Mouse (Mus musculus) gastrocnemius, adult 2 months (tissue): ENCODE results near the gene Crygc. TPM values are rescaled to one million over a fixed set of nuclear protein-coding genes. Genes with fewer than 3 reads are reported as not detected.

ENCODE experiments used
- DNase-seq: peaks from one replicate; pipeline ENCODE4 v3.0.0; 2022
- H3K27ac ChIP-seq: fragments of 200-600 bp; 2 replicates; pipeline ENCODE4 v1.8.1; 2022; ENCODE audit warnings: mild to moderate bottlenecking
- H3K4me3 ChIP-seq: fragments of 200-600 bp; 2 replicates; pipeline ENCODE4 v1.8.1; 2022; ENCODE audit warnings: mild to moderate bottlenecking, moderate library complexity
- CTCF ChIP-seq: fragments of 200-600 bp; IDR thresholded peaks from 2 replicates; pipeline ENCODE4 v1.8.1; 2022; ENCODE audit warnings: antibody characterized with exemption, mild to moderate bottlenecking, moderate library complexity
- intact Hi-C: fragments of 180-260 bp; cut with DNase I; formaldehyde crosslinking; loops from one replicate; pipeline ENCODE4 v1.15.1; 2025
- total RNA-seq, 2 experiments: library from RNA; stranded (reverse); gene quantifications; 2 replicates each; pipeline ENCODE4 v1.2.3; 2021

The Crygc gene
- total RNA-seq, 2 experiments from 2014 or later: not detected

DNA sequence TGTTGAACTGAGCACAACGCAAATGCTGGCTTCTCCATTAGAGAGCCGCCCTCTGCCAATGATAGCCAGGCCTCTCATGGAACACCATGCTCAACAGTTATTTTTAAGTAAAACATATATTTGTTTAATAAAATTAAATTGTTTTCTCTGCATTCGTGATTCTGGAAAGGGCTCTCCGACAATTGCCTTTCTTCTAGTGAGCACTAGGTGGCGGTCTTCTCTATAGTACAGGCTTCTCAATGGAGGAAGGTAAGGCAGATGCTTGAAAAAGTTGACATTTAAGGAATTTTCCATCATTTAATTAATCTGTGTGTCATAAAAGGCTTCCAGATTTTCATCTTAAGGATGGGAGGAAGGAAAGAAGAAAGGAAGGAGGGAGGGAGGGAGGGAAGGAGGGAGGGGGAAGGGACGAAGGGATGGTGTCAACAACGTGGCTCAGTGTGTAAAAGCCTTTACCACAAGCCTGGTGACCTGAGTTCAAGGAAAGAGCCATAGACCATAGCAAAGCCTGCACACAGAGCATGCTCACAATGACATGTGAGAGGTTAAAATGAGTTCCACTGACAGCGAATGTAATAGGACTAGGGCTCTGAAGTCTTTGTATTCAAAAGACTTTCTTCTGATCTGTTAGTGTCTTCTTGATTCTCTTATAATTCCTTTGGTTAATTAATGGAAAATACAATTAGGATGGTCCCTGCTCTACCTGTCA lies 26.9 kb downstream of the Crygc start:
- DNase-seq: no peak
- TF ChIP-seq CTCF: peak; percentile 86
- no peak overlapping the region for H3K27ac ChIP-seq
- no peak overlapping the region for H3K4me3 ChIP-seq
- intact Hi-C loops: loop anchor here (2.0 kb wide), 2 partner anchors 28 to 132 kb away; no protein-coding TSS in a partner anchor

DNA sequence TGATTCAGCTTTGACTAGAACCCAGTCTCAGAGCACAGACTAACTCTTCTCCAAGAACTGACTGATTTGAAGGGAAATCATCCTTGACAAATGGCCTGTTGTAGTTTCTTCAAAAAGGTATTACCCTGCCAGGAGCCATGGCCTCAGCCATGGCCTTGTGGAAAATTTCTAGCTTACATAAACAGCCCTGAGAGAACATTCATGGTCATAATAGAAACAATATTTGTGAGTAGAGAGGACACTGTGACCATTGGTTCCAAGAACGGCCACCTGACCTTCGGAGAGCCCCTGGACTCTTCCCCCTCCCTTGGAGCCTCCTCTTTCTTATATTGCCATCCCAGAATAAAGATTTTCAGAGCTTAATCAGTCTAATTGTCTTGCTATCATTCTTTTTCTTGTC lies 30.1 kb downstream of the Crygc start:
- H3K4me3 ChIP-seq: no peak overlapping the region
- no peak for DNase-seq
- no peak overlapping the region for H3K27ac ChIP-seq
- TF ChIP-seq CTCF: no peak
- intact Hi-C loops: no loop called here

DNA sequence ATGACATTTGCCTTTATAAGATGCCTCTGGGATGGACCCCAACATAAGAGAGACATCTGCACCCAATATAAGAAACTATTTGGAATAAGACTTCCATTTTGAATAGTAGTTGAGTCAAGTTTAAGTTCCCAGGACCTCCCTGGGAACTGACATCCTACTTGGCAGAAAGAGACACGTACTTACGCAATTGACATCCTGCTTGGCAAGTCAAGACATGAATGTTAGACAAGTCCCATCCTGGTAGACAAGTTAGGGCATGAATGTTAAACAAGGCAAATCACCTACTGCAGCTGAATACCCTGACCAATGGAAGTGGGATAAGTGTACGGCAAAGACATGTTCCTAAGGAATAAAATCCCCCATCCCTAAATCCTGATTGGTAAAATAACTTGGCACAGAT lies 31.7 kb downstream of the Crygc start:
- Histone ChIP-seq H3K27ac (no peak overlapping the region), H3K4me3 (no peak overlapping the region)
- intact Hi-C loops: no loop called here
- no peak for DNase-seq
- TF ChIP-seq CTCF: no peak

DNA sequence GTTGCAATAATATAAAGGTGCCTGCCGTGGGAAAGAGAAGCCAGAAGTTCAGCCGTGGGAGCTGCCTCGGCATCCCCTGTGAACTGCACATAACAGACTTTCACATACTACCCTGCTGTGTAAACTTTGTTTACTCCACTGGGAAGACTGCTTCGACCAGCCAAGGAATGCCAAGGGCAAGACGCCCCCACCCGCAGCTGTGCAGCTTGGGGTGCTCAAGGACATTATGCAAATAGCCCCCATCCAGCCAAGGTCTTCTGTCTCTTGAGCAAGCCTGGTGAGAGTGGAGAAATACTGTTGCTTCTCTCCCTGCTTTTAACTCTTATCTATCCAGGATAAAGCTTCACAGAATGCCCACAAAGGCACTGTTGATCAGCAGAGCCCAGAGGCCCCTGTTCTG lies 32.7 kb downstream of the Crygc start:
- no peak overlapping the region for H3K4me3 ChIP-seq
- TF ChIP-seq CTCF: no peak
- intact Hi-C loops: no loop called here
- H3K27ac ChIP-seq: no peak overlapping the region
- no peak for DNase-seq

DNA sequence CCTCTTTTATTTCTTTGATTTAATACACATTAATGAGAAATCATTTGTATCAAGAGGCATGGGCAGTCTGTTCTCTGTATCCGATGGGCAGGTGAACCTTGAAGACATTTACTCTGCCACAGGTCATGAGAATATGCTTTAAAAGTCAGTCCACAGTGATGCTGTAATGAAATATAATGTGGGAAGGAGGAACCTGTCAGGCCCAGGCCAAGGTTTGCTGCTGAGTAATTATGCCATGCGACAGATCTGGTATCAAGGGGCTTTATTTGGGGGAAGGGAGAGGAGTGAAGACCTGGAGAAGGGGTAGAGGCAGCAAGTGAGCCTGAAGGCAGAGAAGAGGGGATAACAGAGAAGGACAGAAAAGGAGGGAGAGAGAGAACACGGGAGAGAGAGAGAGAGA lies 33.8 kb downstream of the Crygc start:
- DNase-seq: no peak
- intact Hi-C loops: no loop called here
- no peak overlapping the region for H3K4me3 ChIP-seq
- no peak for TF ChIP-seq CTCF
- H3K27ac ChIP-seq: no peak overlapping the region

DNA sequence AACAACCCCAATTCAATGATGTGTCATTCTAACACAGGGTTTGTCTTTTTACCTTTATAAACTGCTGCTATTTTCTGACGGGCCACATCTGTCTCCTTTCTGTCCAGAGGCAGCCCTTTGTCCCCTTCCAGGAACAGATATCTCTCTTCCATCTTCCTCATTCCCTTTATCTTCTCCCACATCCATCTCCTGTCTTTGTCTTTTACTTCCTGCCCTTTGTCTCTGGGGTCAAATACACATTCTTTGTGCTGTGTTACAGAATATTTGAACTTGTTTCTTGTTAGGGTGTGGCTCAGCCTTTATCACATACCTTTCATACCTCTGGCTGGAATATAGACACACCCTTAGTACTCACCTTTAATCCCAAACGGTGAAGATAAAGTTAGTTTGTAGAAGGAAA lies 35.9 kb downstream of the Crygc start:
- intact Hi-C loops: no loop called here
- Histone ChIP-seq H3K27ac (no peak overlapping the region), H3K4me3 (no peak overlapping the region)
- TF ChIP-seq CTCF: no peak
- no peak for DNase-seq

DNA sequence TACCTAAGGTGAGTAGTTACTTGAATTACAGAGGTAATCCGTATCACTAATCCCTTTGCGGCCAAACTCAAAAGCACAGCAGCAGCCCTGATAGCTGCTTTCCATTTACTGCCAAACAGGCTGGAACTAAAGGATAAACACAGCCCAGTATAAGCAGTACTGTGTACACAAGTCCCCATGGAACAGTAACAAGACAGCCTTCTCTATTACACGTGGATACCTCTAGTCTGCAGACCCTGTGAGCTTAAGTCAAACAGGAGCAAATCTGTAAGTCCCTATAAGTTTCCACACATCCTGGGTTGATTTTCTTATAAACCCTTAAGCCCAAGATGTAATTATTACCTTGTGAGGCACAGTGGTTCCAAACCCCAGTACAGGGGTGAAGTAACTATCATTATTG lies 38.0 kb downstream of the Crygc start:
- no peak overlapping the region for H3K4me3 ChIP-seq
- H3K27ac ChIP-seq: no peak overlapping the region
- no peak for TF ChIP-seq CTCF

DNA sequence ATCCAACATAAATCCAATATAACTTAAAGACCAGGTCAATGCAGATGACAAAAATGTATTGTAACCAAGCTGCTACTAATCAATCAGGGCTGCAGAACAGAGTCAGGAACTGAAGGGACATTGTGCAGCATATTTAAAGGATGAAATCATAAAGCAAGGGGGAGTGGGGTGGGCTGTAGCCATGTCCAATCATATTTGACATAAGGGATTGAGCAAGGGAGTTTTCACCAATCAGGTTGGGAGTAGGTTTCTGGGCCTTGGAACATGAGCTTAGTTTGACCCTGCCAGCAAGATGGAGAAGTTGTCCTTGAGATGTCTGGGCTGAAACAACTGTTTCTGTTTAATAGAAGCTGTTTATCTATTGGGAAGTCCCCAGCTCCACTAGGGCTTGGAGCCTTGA lies 40.8 kb downstream of the Crygc start, which contains the start of gene Akr1cl:
Gene Akr1cl, minus strand, starts transcription at position 119 of the 400 bp plus-strand sequence.
- no peak for TF ChIP-seq CTCF
- intact Hi-C loops: no loop called here
- Histone ChIP-seq H3K4me3 (no peak within 1 kb of the TSS), H3K27ac (no peak within 1 kb of the TSS)
- DNase-seq: no peak

More for the DNA sequence above, 38.0 kb downstream of the Crygc start:
- intact Hi-C loops: no loop called here
- no peak for DNase-seq

DNA sequence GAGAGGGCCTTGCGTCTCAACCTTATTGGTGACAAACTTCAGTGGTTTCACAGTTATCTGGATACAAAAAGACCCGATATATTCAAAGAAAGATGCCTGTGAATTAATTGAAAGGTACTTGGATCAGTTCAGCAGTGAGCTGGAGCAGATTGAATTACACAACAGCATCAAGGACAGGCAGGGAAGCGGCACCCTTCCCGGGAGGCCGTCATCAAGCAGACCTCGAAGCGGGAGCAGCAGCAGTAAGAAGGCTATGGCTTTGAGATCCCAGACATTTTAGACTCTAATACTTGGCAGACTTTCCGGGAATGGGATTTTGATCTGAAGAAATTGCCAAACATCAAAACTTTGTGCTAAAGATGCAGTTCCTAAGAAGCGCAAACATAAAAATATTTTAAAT lies 45.3 kb downstream of the Crygc start:
- no peak for DNase-seq
- intact Hi-C loops: no loop called here
- no peak for TF ChIP-seq CTCF
- no peak overlapping the region for H3K27ac ChIP-seq
- H3K4me3 ChIP-seq: no peak overlapping the region

Other genes with a start within 250 kb of the Crygc start
- gene Plekhm3, start 116.9 kb downstream of the Crygc start, total RNA-seq: 1 to 10 TPM; 6.6 to 7.9 TPM
- gene Akr1cl, start 40.9 kb downstream of the Crygc start, total RNA-seq: not detected
- not detected for gene Cryge, start 22.5 kb downstream of the Crygc start, total RNA-seq
- gene Crygd, start 10.2 kb downstream of the Crygc start, total RNA-seq: not detected
- gene Crygb, start 8.6 kb upstream of the Crygc start, total RNA-seq: not detected
- not detected for gene Cryga, start 29.7 kb upstream of the Crygc start, total RNA-seq
- gene Gm28845, start 45.9 kb upstream of the Crygc start, total RNA-seq: not detected
- not detected for gene D630023F18Rik, start 49.5 kb upstream of the Crygc start, total RNA-seq
- gene Idh1, start 112.8 kb upstream of the Crygc start, total RNA-seq: 10 to 100 TPM; 22.6 to 24.8 TPM
- 1 to 10 TPM; 7.8 to 8.6 TPM for gene Pikfyve, start 113.0 kb upstream of the Crygc start, total RNA-seq
- not detected for gene Pth2r, start 208.4 kb upstream of the Crygc start, total RNA-seq